Mouse (Mus musculus): Measurements from ENCODE around the gene Grpel1. TPM values are rescaled to one million over a fixed set of nuclear protein-coding genes. Genes with fewer than 3 reads are reported as not detected.

Gene Grpel1
- 10 to 100 TPM; 31.7 to 33.2 TPM for total RNA-seq (2021)
- long read RNA-seq, experiment 1, transcript Grpel1-201 (4 exons, 3,528 nt), result major isoform, 331 of 339 reads
- long read RNA-seq, experiment 1, partial matches to known transcripts, result 7 of 339 reads
- long read RNA-seq, experiment 1, other reads (novel, unspliced or antisense), result 1 of 339 reads
- long read RNA-seq, experiment 2, transcript Grpel1-201 (4 exons, 3,528 nt), result major isoform, 259 of 263 reads
- long read RNA-seq, experiment 2, partial matches to known transcripts, result 0 of 263 reads
- long read RNA-seq, experiment 2, other reads (novel, unspliced or antisense), result 4 of 263 reads

DNA sequence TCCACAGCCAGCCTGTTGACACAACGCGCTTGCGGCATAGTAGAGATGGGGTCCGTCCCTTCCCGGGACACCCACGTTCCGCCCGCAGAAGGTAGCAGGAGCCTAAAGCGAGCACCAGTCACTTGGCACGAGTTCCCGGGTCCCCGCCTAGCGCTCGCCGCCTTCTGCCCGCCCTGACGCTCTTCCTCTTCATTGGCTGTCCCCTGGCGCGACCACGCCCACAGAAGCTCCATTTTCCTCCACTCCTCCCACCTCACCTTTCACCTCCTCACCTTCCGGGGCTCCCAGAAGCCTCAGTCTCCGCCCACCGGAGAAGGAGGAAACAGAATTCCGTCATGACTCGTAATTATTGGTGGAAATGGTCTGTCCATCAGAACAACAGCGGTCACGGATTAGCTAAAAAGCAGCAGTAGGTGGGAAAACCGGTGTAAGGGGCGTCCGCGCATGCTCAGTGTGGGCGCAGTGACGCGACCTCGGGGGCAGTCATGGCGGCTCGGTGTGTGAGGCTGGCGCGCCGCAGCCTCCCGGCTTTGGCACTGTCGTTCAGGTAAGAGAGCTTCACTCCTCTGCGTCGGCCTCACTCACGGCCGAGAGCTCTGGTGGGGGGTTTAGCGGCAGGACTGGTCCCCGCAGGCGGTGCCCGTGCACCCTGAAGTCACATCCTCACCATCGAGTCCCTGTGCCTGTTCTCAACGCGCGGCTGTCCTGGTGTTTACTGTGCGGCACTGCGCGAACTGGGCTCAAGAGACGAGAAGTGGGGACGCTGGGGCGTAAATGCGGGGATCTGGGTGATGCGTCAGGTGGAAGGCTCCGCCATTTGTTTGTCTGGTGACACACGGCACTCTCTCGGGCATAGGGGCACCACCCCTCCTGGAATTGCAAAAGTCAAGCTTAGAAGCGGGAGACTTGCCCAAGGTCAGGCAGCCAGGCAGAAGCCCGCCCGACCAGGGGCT lies at the start of gene Grpel1:
Grpel1 (plus strand) TSS at position 290 of the 953 bp plus-strand sequence.
- peak; percentile 98 for DNase-seq

DNA sequence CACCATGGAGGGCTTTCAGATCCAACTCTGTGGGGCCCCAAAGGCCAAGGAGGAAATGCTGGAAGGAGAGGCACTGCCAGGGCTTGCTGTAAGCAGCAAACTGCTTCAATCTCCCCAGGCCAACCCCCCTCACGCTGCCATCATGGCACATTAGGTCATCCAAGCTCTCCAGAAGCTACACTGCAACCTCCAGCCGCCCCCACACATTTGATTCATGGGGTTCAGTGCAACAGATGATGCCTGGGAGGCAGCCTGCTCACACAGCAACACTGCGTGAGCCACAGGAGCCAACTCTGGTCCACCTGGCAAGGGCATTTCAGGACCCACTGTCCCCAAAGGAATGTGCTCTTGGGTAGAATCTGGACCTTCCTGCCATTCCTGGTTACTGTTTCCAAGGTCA lies 44.9 kb upstream of the Grpel1 start:
- DNase-seq, result no peak

DNA sequence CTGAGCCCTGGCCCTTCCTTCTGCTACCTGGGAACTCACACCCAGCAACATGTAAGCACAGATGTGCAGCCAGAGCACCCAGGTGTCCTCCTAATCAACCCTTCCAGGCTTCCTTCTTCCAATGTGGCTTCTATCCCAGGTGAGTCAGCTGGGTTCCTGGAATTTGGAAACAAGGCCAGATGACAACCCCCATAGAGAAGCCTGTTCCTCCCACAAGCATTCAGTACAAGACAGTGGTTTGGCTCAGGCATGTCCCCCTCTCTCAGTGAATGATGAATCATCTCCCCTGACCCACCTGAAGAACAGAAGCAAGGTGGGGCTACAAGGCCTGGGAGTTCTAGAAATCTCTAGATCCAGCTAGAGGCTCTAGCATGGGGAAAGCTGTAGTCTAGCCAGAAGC lies 42.1 kb upstream of the Grpel1 start:
- DNase-seq, result no peak

DNA sequence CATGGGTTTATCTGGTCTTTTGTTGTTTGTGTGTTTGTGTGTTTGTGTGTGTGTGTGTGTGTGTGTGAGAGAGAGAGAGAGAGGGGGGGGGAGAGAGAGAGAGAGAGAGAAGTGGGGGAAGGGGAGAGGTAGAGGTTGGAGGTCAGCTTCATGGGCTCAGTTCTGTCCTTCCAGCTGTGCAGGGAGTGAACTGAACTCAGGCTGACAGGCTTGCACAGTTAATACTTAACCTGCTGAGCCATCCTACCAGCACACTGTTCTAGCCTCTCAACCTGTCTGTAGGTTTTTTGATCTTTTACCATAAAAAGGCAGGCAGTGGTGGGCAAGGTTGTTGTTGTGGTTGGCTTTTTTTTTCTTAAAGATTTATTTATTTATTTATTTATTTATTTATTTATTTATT lies 40.1 kb upstream of the Grpel1 start:
- DNase-seq, result no peak

DNA sequence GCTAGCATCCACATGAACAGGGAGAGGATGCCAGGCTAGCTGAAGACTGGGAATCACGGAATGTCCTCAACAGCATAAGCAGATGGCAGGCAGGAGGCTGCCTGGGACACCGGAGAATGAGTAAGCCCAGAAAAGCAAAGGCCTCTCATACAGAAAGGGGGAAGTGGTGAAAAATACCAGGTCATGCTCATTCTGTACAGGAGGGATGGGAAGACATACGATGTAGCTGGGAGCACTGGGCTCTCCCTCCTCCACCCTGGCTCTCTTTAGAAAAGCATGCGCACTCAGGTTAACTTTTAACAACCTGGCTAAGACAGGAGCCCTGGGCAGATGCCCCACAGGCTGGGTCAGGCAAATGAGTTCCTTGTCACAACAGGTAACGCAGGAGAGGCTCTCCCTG lies 38.4 kb upstream of the Grpel1 start:
- no peak for DNase-seq

DNA sequence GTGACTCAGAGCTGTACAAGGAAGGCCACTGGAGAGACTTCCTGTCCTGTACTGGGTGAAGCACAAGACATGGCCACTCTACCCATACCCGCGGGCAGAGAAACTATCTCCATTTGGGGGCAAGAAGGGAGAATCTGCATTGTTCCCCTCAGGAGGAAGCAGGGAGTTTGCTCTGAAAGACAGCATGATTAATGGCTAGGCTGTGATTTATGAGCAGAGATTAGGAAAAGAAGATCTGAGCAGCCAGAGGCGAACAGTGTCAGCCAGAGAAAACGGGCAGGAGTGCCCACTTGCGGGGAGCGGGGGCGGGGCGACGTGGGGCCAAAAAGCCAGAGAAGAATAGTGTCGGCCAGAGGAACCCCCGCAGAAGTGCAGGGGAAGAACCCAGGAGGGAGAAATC lies 37.0 kb upstream of the Grpel1 start:
- DNase-seq, result no peak

DNA sequence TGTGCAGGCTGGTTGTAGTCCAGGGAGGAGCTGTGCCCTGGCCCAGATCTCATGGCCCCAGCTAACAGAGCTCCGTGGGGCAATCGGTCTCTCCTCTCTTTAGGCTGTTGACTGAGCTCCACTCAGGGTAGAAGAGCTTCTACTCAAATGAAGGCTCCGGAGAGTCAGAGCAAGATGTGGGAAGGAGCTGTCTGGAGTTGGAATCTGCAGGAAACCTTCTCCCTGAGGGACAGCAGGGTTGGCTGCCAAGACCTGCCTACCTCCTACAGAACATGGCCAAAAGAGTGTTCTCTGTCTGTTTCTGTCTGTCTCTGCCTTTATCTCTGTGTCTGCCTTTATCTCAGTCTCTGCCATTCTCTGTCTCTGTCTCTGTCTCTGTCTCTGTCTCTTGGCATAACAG lies 35.2 kb upstream of the Grpel1 start:
- no peak for DNase-seq

DNA sequence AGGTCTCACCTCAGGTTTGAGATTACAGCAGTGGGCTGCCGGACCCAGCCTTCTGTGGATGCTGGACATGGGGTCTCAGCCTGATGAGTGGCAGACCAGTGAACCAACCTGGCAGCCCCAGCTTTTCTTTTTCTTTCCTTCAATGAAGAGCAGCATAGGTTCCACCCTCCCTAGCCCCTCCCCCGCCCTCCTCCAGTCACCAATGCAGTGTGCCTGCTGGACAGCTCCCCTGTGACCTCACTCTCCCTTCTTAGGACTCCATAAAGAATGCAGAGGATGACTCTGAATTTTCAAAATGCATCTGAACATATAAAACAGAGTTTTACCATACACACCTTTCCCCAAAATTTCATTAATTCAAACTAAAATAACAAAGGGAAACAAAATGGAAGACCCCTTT lies 33.1 kb upstream of the Grpel1 start:
- no peak for DNase-seq

DNA sequence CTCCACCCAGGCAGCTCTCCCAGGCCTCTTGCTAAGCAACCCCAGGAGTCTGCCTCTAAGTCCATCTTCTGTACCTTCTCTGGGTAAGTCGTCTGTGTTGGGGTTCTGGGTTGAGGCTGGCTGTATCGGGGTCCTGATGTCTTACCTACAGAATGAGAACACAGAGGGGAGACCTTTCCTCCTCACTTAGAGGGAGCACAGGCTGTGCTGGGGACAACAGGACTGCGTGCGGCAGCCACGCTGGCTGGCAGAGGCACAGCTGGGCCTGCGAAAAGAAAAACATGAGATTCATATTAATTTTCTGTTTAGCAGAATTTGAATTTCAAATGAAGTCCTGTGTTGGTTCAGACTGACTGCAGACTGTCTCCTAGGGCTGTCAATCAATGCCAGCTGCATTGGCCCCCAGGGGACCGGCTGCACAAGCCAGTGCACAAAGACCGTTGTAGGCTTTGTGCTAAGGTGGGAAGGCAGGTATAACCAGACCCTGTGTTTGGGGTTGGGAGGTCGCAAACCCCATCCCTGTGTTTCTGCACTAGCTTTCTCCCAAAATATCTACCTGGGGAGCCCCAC lies 30.3 kb upstream of the Grpel1 start:
- DNase-seq, result no peak

DNA sequence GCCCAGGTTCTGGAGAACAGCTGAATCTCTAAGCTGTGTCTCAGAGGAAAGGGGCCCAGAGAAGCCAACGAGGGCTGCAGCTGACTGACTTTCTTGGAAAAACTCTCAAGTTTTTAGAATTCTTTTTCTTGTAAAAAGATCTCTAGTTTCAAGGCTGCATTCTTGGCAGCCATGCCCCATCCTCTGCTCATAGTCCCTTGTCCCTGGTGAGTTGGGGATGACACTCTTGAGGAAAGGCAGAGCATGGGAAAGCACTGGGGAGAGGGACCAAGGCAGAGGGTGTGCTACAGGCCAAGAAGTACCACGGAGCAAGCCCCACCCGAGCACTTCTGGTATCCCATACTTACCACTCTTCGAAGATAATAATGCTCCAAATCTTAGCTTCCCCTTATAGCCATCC lies 27.9 kb upstream of the Grpel1 start:
- DNase-seq, result no peak

DNA sequence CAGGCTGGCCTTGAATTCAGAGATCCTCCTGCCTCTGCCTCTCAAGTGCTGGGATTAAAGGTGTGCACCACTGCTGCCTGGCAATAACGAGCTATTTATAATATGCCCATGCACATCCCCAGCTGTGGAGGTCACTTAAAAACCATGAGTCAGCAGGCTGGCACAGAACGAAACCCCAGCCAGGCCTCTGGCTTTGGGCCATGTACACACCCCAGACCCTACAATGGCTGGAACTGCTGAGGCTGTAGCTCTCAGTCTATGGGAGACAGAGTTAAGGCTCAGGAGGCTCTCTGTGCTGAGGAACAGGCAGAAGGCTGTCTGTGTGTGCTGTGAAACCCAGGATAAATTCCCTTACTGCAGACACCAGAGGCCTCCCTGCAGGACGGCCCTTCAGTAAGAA lies 24.1 kb upstream of the Grpel1 start:
- DNase-seq, result no peak

DNA sequence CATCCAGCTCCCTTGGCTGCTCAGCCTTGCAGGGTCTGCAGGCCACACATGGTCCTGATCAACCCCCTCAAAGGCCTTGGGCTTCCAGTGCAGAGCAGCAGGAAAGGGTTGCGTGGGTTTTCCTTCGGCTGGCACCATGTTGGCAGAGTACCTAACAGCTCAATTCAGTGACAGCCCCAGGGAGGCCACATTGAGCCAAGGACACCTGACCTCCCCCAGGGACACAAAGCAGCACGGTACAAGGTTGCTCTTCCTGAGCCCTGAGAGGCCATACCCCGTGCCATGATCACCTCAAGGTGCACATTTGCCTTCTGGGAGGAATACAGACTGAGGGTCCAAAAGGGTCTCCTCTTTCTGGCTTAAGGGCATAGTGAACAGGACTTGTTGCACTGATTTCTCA lies 20.2 kb upstream of the Grpel1 start:
- no peak for DNase-seq

DNA sequence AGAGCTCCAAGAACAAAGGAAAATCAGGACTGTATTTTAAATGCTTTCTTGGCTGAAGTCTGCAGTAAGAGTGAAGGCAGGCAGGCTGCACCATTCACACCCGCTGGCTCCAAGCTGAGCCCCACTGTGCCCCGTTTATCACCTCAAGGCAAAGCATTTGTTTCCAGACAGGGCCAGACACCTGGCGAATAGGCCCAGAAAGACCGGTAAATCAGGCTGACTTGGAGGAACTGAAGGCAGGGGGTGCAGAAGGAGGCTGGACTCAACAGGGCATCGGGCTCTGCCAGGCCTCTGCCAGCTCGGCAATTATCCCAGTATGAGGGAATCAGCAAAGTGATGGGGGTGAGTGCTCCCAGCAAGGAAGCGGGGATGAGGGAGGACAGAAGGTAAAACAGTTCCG lies 19.8 kb upstream of the Grpel1 start:
- no peak for DNase-seq

DNA sequence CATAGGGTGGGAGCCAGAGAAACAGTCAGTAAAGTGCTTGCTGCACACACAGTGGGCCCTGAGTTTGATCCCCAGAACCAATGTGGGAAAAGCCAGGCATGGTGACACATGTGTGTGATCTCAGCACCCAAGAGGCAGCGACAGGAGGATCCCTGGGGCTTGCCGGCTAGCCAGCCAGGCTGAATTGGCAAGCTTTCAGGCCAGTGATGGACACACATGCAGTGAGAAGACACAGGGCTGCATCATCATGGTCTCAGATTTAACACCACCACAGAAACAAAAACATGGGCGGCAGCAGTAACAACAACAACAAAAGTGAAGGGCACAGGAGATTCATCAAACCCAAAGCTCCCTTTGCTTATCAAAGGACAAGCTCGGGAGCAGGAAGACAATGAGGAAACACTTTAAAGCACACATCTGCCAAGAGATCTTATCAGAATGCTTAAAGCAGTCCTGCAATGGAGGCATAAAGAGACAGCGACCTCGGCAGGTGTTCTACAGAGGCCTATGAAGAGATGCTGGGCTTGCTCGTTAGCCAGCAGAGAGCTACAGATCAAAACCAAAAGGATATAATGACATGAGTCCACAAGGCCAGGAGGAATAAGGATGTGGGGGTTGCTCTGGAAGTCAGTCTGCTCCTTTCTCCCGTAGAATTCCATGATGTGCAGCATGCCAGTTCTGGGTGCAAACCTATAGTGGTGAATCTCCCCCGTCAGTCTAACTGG lies 18.5 kb upstream of the Grpel1 start:
- DNase-seq, result no peak

DNA sequence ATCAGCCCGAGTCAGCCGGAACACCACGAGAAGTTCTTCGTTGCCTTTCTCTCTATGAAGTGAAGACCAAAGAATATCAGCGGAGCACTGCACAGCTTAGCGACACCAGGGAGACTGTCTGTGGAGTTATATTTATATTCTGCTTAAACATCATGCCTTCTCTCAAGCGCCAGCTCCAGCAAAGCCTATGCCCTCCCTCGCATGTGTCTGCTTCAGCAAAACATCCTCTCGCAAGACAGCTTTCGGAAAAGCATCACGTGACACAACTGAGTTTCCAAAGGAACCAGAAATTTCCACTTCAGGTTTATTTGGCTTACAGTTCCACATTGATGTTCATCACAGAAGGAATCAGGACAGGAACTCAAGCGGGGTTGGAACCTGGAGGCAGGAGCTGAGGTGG lies 16.9 kb upstream of the Grpel1 start:
- DNase-seq, result no peak

DNA sequence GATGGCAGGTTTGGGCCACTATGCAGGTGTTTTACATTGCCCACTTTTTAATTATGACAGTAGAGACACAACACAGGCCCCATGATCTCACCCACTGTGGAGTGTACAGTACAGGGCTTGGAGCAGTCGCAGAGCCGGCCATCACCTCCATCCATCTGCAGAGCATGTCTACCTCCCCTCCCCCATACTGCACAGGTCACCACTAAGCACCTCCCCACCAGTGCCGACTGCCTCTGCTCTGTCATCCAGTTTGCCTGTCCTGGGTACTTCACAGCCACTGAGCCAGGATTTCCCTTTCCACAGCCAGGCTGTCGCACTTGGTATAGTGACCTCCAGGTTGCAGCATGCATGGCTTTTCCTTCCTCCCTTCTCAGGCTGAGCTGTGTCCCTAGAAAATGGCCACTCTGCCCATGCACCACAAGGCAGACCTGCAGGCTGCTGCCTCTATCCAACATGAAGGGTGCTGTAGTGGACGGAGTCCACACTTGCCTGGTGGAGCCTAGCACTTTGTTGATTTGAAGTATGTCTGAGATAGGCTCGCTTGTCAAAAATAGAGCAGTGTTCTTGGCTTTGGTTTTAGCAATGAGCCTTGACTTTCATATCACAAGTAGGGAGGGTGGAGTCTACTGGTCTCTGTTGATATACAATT lies 15.0 kb upstream of the Grpel1 start:
- no peak for DNase-seq

DNA sequence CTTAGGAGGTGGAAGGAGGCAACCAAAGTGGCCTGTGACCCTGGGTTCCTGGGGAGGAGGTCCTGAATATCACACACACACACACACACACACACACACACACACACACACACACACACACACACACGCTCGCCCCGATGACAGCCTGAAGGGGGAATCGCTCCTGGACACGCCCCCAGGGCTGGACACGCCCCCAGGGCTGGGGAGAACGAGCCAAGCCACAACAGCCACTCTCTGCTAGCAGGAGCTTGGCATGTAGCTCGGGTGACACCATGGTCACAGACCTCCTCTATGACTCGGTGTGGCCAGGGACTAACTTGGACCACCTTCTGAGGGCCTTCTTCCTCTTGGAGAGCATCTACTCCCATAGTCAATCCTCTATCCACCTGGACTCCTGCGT lies 13.7 kb upstream of the Grpel1 start:
- no peak for DNase-seq

DNA sequence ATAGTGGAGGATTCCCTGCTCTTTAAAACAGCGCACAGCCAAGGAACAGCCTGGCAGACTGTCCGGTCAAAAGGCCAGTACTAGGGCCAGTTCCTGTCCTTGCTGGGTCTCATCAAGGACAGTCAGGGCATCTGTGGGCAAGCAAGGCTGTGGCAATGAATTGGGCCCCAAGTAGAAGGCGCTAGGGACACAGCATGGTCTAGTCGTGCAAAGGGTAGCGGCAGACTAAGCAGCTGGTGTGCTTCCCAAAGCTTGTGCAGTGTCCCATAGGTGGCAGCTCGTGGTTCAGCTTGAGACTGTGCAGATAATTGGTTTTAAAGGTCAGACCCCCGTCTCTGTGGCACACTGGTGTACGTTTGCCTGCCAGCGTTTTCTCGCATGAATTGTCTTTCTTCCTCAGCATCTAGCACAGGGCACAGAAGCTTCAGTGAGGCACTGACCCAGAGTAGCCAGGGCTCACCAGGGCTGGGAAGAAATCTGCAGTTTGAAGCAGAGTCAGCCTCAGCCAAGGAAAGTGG lies 12.9 kb upstream of the Grpel1 start:
- DNase-seq, result no peak

DNA sequence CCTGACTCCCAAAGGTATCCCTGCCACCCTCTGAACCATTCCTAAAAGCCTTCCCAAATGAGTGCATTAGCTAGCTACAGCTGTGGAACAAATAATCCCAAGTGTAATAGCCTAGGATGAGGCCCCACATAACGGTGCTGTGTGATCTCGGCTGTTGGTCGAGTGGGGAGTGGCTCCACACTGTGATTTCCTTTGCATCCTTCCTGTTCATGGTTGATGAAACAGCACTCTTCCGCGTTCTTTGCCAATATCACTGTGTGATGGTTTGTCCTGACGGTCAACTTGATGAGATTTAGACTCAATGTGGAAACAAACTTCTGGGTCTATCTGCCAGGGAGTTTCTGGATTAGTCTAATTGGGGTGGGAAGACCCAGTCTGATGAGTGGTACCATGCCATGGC lies 12.0 kb upstream of the Grpel1 start:
- no peak for DNase-seq

DNA sequence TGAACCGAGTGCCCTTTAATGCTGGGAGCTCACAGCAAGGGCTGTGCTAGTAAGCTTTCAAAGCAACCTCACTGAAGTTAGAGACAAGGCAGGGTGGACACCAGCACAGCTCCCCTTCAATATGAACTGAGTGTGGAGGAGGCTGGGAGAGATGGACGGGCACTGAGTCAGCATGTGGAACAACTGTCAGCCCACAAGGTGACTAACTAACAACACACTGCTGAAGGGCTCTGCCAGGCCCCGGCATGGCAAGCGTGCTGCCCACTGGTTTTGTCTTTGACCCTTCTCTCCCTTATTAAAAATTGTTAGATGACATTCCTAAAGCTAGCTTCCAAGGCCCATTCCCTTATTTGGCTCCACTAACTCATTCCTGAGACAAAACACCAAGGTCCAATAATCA lies 7.1 kb upstream of the Grpel1 start:
- no peak for DNase-seq

DNA sequence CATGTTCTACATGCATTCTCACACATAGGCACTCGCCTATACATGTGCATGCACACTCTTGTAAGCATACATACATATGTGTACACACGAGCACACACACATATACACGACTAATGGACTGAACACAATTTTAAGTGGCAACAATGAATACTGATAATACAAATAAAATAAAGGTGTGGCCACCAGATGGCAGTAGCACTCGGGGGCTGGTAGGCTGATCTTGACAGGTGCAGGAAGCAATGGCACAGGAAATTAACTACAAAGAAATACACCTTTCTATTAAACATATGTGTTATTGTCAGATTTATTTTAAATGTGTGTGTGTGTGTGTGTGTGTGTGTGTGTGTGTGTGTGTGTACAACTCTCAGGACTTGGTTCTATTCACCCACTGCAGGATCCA lies 5.9 kb upstream of the Grpel1 start:
- no peak for DNase-seq

DNA sequence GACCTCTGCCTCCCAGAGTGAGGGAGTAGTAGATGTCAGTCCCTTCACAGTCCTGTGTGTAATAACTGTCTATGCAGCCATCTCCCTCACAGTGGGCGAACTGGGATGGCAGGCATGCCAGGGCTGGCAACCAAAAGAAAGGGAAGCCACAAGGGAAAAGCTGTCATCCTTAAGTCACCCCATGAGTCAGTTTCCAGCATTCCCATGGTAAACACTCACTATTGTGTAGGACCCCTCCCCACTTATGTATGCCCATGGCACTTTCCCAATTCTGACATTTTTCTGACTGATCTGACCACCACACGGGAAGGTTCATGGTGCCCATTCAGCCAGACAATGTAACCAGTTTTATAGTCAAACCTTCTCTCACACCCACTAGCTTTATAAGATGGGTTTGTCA lies 4.1 kb upstream of the Grpel1 start:
- no peak for DNase-seq

All from gastrocnemius, postnatal 25 days (tissue).